Mouse (Mus musculus): ENCODE results near the gene Btbd1. TPM values are rescaled to one million over a fixed set of nuclear protein-coding genes. Genes with fewer than 3 reads are reported as not detected.

The Btbd1 gene
- polyA plus RNA-seq, 1 experiment from 2014 or later = 66.3 TPM

GRCm38 (mm10) chr7:81747956-81748355 is 81.3 kb downstream of the Btbd1 start:
- H3K36me3 ChIP-seq = no peaks in the 10 kb centered on the region
- H3K9me3 ChIP-seq (replicated peaks) = no peaks in the 10 kb centered on the region
- 87% methylated on average over 3 of the region's 3 CpGs for WGBS

GRCm38 (mm10) chr7:81744145-81744544 is 85.1 kb downstream of the Btbd1 start:
- H3K4me3 ChIP-seq = no peak overlapping the region
- no peaks in the 10 kb centered on the region for H3K27me3 ChIP-seq (ENCODE audit: low read depth, poor library complexity, severe bottlenecking)
- 79% methylated on average over 4 of the region's 4 CpGs for WGBS
- no peak for DNase-seq (ENCODE audit: low spot score)
- H3K27ac ChIP-seq (replicated peaks) = no peak overlapping the region
- no peaks in the 10 kb centered on the region for H3K4me1 ChIP-seq
- no peaks in the 10 kb centered on the region for H3K9me3 ChIP-seq (replicated peaks)
- H3K36me3 ChIP-seq = no peaks in the 10 kb centered on the region

More at GRCm38 (mm10) chr7:81747956-81748355, 81.3 kb downstream of the Btbd1 start:
- no peak for DNase-seq (ENCODE audit: low spot score)
- Histone ChIP-seq H3K4me1 (no peaks in the 10 kb centered on the region), H3K27ac (replicated peaks) (no peak overlapping the region), H3K4me3 (no peak overlapping the region), H3K27me3 (ENCODE audit: low read depth, poor library complexity, severe bottlenecking) (no peaks in the 10 kb centered on the region)

Other genes with a start within 250 kb of the Btbd1 start
- 11.9 and 12.9 TPM in 2 replicates for gene Homer2, start 121.9 kb downstream of the Btbd1 start, polyA plus RNA-seq (2016; fragmentation: Nextera tagmentation; extraction: Ambion mirVana)
- 131 and 136 TPM in 2 replicates for gene Ramac, start 66.5 kb downstream of the Btbd1 start, polyA plus RNA-seq (2016; fragmentation: Nextera tagmentation; extraction: Ambion mirVana)
- gene 3110040N11Rik, start 40.0 kb downstream of the Btbd1 start, polyA plus RNA-seq (2016; fragmentation: Nextera tagmentation; extraction: Ambion mirVana) = 51.0 and 52.2 TPM in 2 replicates
- gene Gm10160, start 26.4 kb upstream of the Btbd1 start, polyA plus RNA-seq (2016; fragmentation: Nextera tagmentation; extraction: Ambion mirVana) = not detected in 2 replicates
- 12.6 and 15.8 TPM in 2 replicates for gene Tm6sf1, start 29.6 kb upstream of the Btbd1 start, polyA plus RNA-seq (2016; fragmentation: Nextera tagmentation; extraction: Ambion mirVana)
- gene Hdgfl3, start 105.0 kb upstream of the Btbd1 start, polyA plus RNA-seq (2016; fragmentation: Nextera tagmentation; extraction: Ambion mirVana) = 22.8 and 26.2 TPM in 2 replicates
- gene Bnc1, start 162.9 kb upstream of the Btbd1 start, polyA plus RNA-seq (2016; fragmentation: Nextera tagmentation; extraction: Ambion mirVana) = 0.31 and 0.57 TPM in 2 replicates

Measured in midbrain, embryonic 10.5 days (tissue).